Mouse (Mus musculus): ENCODE data around the gene Xrcc4. TPM values are rescaled to one million over a fixed set of nuclear protein-coding genes. Genes with fewer than 3 reads are reported as not detected.

Gene Xrcc4
- polyA plus RNA-seq, 1 experiment from 2014 or later: 12.5 TPM

- Histone ChIP-seq H3K4me2 (ENCODE audit: low read length) (peak overlapping the region; percentile 93), H3K27ac (ENCODE audit: low read depth, low read length) (no peak overlapping the region), H3K36me3 (ENCODE audit: control insufficient read depth, insufficient read depth, low read length) (no peaks in the 10 kb centered on the region), H3K27me3 (replicated peaks; ENCODE audit: control insufficient read depth, insufficient read depth, low read length) (no peaks in the 10 kb centered on the region), H3K4me1 (ENCODE audit: control insufficient read depth, insufficient read depth, low read length) (peaks cover 5% of the 10 kb centered on the region), H3K9me3 (replicated peaks; ENCODE audit: control insufficient read depth, low read length) (no peaks in the 10 kb centered on the region), H3K9ac (ENCODE audit: low read length) (peak overlapping the region; percentile 74; the same call in 1 of the 2 replicates), H3K4me3 (ENCODE audit: low read depth, low read length) (peak overlapping the region; percentile 54; the same call in 1 of the 2 replicates)
- no peak for ATAC-seq
- no peak for DNase-seq (ENCODE audit: low spot score)
- 7% methylated on average over 8 of the region's 8 CpGs for WGBS
Measured at GRCm38 (mm10) chr13:89743201-89743600, 346.2 kb downstream of the Xrcc4 start.

- DNase-seq (ENCODE audit: low spot score) (no peak), ATAC-seq (no peak)
- H3K27ac ChIP-seq (ENCODE audit: low read depth, low read length): peak overlapping the region; percentile 88
- H3K4me3 ChIP-seq (ENCODE audit: low read depth, low read length): peak overlapping the region; percentile 54
- H3K9me3 ChIP-seq (replicated peaks; ENCODE audit: control insufficient read depth, low read length): no peaks in the 10 kb centered on the region
- WGBS: 1% methylated on average over 15 of the region's 15 CpGs
- peaks cover 5% of the 10 kb centered on the region for H3K4me1 ChIP-seq (ENCODE audit: control insufficient read depth, insufficient read depth, low read length)
- H3K4me2 ChIP-seq (ENCODE audit: low read length): peak overlapping the region; percentile 93
- no peaks in the 10 kb centered on the region for H3K36me3 ChIP-seq (ENCODE audit: control insufficient read depth, insufficient read depth, low read length)
- peak overlapping the region; percentile 74 for H3K9ac ChIP-seq (ENCODE audit: low read length)
- H3K27me3 ChIP-seq (replicated peaks; ENCODE audit: control insufficient read depth, insufficient read depth, low read length): no peaks in the 10 kb centered on the region
Measured at GRCm38 (mm10) chr13:89742686-89743200, 346.7 kb downstream of the Xrcc4 start.

GRCm38 (mm10) chr13:89741766-89742685 lies 347.4 kb downstream of the Xrcc4 start, which contains the start of gene Vcan:
Vcan (minus strand) TSS chr13:89742509.
- WGBS: 1% methylated on average over 39 of the region's 40 CpGs
- peak; percentile 83 for DNase-seq (ENCODE audit: low spot score)
- Histone ChIP-seq H3K9me3 (replicated peaks; ENCODE audit: control insufficient read depth, low read length) (no peaks in the 10 kb centered on the region), H3K4me3 (ENCODE audit: low read depth, low read length) (peak within 1 kb of the TSS; percentile 54), H3K4me2 (ENCODE audit: low read length) (peak within 1 kb of the TSS; percentile 93), H3K36me3 (ENCODE audit: control insufficient read depth, insufficient read depth, low read length) (no peaks in the 10 kb centered on the region), H3K27ac (ENCODE audit: low read depth, low read length) (peak within 1 kb of the TSS; percentile 88), H3K9ac (ENCODE audit: low read length) (peak within 1 kb of the TSS; percentile 74), H3K27me3 (replicated peaks; ENCODE audit: control insufficient read depth, insufficient read depth, low read length) (no peaks in the 10 kb centered on the region), H3K4me1 (ENCODE audit: control insufficient read depth, insufficient read depth, low read length) (peaks cover 5% of the 10 kb centered on the region)
- ATAC-seq: peak; percentile 59

GRCm38 (mm10) chr13:89741116-89741551 lies 348.3 kb downstream of the Xrcc4 start:
- H3K27me3 ChIP-seq (replicated peaks; ENCODE audit: control insufficient read depth, insufficient read depth, low read length): no peaks in the 10 kb centered on the region
- peaks cover 5% of the 10 kb centered on the region for H3K4me1 ChIP-seq (ENCODE audit: control insufficient read depth, insufficient read depth, low read length)
- ATAC-seq: peak; percentile 47
- peak overlapping the region; percentile 88 for H3K27ac ChIP-seq (ENCODE audit: low read depth, low read length)
- H3K4me3 ChIP-seq (ENCODE audit: low read depth, low read length): peak overlapping the region; percentile 54
- under 1% methylated on average over 14 of the region's 14 CpGs for WGBS
- no peaks in the 10 kb centered on the region for H3K36me3 ChIP-seq (ENCODE audit: control insufficient read depth, insufficient read depth, low read length)
- H3K4me2 ChIP-seq (ENCODE audit: low read length): peak overlapping the region; percentile 93
- peak overlapping the region; percentile 74 for H3K9ac ChIP-seq (ENCODE audit: low read length)
- DNase-seq (ENCODE audit: low spot score): peak; percentile 80
- no peaks in the 10 kb centered on the region for H3K9me3 ChIP-seq (replicated peaks; ENCODE audit: control insufficient read depth, low read length)

GRCm38 (mm10) chr13:89740243-89741115 lies 348.9 kb downstream of the Xrcc4 start:
- peak; percentile 95 for DNase-seq (ENCODE audit: low spot score)
- under 1% methylated on average over 33 of the region's 33 CpGs for WGBS
- H3K4me1 ChIP-seq (ENCODE audit: control insufficient read depth, insufficient read depth, low read length): peaks cover 5% of the 10 kb centered on the region
- peak; percentile 88 for ATAC-seq
- peak overlapping the region; percentile 93 for H3K4me2 ChIP-seq (ENCODE audit: low read length)
- no peaks in the 10 kb centered on the region for H3K9me3 ChIP-seq (replicated peaks; ENCODE audit: control insufficient read depth, low read length)
- H3K36me3 ChIP-seq (ENCODE audit: control insufficient read depth, insufficient read depth, low read length): no peaks in the 10 kb centered on the region
- H3K4me3 ChIP-seq (ENCODE audit: low read depth, low read length): peak overlapping the region; percentile 54
- peak overlapping the region; percentile 74 for H3K9ac ChIP-seq (ENCODE audit: low read length)
- H3K27ac ChIP-seq (ENCODE audit: low read depth, low read length): peak overlapping the region; percentile 88
- no peaks in the 10 kb centered on the region for H3K27me3 ChIP-seq (replicated peaks; ENCODE audit: control insufficient read depth, insufficient read depth, low read length)

- peak overlapping the region; percentile 93 for H3K4me2 ChIP-seq (ENCODE audit: low read length)
- no peaks in the 10 kb centered on the region for H3K27me3 ChIP-seq (replicated peaks; ENCODE audit: control insufficient read depth, insufficient read depth, low read length)
- H3K36me3 ChIP-seq (ENCODE audit: control insufficient read depth, insufficient read depth, low read length): no peaks in the 10 kb centered on the region
- H3K27ac ChIP-seq (ENCODE audit: low read depth, low read length): peak overlapping the region; percentile 88
- peak overlapping the region; percentile 74 for H3K9ac ChIP-seq (ENCODE audit: low read length)
- H3K4me3 ChIP-seq (ENCODE audit: low read depth, low read length): peak overlapping the region; percentile 54
- ATAC-seq (peak; percentile 27), DNase-seq (ENCODE audit: low spot score) (no peak)
- under 1% methylated on average over 24 of the region's 24 CpGs for WGBS
- H3K9me3 ChIP-seq (replicated peaks; ENCODE audit: control insufficient read depth, low read length): no peaks in the 10 kb centered on the region
- H3K4me1 ChIP-seq (ENCODE audit: control insufficient read depth, insufficient read depth, low read length): peaks cover 5% of the 10 kb centered on the region
Measured at GRCm38 (mm10) chr13:89739696-89740242, 349.6 kb downstream of the Xrcc4 start.

GRCm38 (mm10) chr13:89738776-89739695 lies 350.4 kb downstream of the Xrcc4 start:
- Histone ChIP-seq H3K9me3 (replicated peaks; ENCODE audit: control insufficient read depth, low read length) (no peaks in the 10 kb centered on the region), H3K36me3 (ENCODE audit: control insufficient read depth, insufficient read depth, low read length) (no peaks in the 10 kb centered on the region), H3K4me2 (ENCODE audit: low read length) (peak overlapping the region; percentile 93), H3K27me3 (replicated peaks; ENCODE audit: control insufficient read depth, insufficient read depth, low read length) (no peaks in the 10 kb centered on the region), H3K27ac (ENCODE audit: low read depth, low read length) (peak overlapping the region; percentile 88), H3K4me1 (ENCODE audit: control insufficient read depth, insufficient read depth, low read length) (peaks cover 5% of the 10 kb centered on the region), H3K4me3 (ENCODE audit: low read depth, low read length) (peak overlapping the region; percentile 54), H3K9ac (ENCODE audit: low read length) (peak overlapping the region; percentile 74)
- peak; percentile 76 for DNase-seq (ENCODE audit: low spot score)
- WGBS: 2% methylated on average over 31 of the region's 31 CpGs
- peak; percentile 49 for ATAC-seq

All from forebrain, embryonic 14.5 days (tissue).